Mouse (Mus musculus): ENCODE results near the gene Ruvbl2.
"Not testable (repeated sequence)": the region's sequence is repeated elsewhere in the genome, so short reads cannot be mapped to it uniquely, and the experiment has no call there.

The Ruvbl2 gene

DNA sequence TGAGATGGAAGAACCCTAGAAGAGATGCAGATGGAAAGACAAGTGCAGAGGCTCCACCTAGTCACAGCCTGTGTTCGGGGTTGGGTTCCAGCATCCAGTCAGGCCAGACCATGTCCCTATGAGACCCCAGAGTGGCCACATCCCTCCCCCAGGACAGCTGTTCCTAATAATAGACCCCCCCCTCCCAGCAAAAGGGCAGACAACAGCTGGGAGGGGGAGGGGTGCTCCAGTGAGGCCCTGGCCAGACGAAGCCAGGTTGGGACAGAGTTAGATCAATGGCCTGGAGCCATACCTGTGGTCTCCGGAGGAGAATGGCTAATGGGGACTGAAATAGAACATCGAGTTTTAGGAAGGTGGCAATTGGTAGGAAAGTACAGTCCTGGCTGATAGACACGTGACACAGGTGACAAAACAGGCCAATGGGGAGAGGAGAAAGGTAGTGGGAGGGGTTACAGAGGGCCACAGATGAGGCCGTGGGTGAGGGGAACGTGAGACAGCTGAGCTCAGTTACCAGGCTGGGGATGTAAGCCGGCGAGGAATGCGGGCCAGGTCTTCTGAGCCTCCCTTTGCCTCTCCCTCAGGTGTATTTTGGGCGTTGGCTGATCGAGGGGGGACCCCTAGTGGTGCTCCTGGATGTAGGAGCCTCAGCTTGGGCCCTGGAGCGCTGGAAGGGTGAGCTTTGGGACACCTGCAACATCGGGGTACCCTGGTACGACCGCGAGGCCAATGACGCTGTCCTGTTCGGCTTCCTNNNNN is at the start of gene Ruvbl2:
Ruvbl2 (minus strand) TSS at position 576 of the 756 bp plus-strand sequence.
- DNase-seq = peak; percentile 59

DNA sequence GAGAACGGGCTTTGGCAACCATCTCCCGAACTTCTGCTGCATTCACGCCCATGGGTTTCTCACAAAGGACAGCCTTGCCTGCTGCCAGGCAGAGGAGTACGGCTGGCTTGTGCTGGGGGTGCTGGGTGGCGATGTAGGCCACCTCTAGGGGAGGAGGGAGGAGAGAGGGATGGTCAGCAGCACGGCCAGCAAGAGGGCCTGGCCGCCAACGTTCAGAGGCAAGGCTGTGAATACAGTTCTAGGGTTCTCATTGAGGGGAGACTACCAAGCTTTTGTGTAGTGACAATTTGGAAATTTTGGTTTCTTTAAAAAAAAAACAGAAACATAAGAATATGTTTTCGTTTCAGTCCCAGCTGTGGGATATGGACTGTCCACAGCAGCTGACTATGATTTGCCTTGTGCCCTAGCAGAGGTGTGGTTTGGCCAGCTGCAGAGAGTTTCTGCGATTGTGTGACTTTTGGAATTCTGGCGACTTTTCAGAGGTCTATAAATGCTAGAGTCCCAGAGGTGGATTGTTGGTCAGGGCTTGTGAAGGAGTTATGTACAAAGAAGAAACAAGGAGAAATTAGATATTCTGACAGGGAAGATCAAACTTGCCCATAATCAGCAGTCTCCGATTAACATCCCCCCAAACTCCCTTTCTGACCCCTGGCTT is 49.0 kb upstream of the Ruvbl2 start, which contains the start of gene Gm45808:
Gm45808 (minus strand) TSS at position 51 of the 655 bp plus-strand sequence.
- no peak for DNase-seq

DNA sequence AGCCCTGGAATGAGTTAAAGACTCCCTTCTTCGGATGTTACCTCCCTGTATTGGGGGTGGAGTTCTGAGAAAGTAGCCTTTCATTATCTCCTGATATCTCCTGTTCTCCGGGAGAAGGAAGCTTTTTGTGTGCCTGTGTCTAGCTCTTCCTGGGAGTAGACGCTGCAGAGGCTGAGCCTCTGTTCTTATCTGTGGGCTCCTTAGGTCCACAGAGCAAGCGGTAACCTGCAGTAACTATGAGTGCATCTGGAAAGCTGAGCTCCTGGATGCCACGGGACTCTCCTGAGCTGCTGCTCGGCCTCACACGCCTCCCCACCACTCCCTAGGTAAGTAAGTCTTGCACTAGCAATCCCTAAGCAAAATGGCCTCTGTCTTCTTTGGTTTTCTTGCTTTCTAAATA is 48.3 kb upstream of the Ruvbl2 start:
- DNase-seq = no peak

DNA sequence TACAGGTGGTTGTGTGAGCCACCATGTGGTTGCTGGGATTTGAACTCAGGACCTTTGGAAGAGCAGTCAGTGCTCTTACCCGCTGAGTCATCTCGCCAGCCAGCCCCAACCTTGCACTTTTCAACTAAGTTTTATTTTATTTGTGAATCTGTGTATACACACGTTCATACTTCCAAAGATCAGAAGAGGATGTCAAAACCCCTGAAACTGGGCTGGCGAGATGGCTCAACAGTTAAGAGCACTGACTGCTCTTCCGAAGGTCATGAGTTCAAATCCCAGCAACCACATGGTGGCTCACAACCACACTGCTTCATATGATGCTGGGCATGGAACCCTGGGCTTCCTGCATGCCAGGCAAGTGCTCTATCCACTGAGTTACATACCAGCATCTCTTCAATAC is 47.1 kb upstream of the Ruvbl2 start:
- not testable (repeated sequence) for DNase-seq

DNA sequence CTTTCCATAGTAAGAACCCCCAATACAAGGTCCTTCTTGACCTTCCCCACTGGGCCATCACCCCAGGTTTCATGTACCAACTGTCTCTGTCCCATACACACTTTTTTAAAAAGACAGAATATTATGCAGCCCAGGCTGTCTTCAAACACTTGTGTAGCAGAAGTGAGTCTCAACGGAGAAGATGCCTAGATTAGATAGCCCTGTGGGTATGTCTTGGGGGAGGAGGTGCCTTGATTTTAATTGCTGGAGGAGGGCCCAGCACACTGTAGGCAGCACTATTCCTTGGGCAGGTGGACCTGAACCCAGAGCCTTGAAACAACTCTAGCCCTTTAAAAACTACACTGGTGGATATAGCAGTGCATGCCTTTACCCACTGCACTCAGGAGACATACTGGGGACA is 44.3 kb upstream of the Ruvbl2 start:
- no peak for DNase-seq

DNA sequence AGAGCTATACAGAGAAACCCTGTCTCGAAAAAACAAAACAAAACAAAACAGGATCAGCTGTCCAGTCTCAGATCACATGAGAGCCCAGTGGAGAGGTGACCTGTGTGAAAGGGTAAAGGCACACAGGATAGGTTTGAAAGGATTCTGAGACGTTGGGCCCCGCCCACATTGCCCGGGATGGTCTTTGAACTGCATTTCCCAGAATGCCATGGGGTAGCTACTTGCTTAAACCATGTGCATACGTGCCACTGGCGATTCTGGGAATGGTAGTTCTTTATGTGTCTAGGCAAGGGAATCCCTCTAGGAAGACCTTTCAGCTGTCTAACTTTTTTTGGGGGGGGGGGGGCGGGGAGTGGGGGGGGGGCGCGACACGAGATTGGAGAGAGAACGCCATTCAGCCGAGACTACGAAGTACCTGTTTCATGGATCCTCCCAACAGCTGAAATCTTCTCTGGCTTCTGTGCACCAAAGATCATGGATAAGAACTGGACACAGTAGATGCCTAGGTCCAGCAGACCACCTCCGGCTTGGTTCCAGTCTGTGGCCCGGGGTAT is 43.6 kb upstream of the Ruvbl2 start, which contains the start of gene Tulp2:
Tulp2 (plus strand) TSS at position 504 of the 554 bp plus-strand sequence.
- DNase-seq = peak; percentile 84 to 86

DNA sequence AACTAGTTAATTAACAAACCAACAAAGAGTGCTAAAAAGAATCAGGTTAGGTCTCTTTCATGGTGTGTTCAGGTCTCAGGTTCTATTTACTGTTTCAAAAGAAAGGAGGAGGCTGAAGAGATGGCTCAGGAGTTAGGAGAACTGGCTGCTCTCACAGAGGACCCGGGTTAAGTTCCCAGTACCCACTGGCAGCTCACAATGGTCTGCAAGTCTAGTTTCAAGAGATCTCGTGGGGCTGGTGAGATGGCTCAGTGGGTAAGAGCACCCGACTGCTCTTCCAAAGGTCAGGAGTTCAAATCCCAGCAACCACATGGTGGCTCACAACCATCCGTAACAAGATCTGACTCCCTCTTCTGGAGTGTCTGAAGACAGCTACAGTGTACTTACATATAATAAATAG is 42.4 kb upstream of the Ruvbl2 start:
- DNase-seq = not testable (repeated sequence)

DNA sequence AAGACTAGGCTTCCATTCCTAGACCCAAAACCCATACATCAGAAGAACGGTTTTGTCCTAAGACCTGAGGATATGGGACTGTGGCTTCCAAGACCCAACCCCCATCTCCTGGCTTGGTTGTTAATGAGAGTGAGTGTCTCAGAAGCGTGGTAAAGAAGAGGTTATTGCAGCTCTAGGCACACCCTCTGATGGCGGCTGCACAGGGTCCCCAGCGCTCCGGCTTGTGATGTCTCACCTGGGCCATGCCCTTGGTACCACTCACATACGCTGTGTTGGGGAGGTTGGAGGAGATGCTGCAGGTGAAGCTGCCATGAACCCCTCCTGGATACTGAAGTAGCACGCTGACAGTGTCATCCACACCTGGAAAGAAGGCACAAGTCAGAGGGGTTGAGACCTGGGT is 40.9 kb upstream of the Ruvbl2 start:
- DNase-seq = no peak

DNA sequence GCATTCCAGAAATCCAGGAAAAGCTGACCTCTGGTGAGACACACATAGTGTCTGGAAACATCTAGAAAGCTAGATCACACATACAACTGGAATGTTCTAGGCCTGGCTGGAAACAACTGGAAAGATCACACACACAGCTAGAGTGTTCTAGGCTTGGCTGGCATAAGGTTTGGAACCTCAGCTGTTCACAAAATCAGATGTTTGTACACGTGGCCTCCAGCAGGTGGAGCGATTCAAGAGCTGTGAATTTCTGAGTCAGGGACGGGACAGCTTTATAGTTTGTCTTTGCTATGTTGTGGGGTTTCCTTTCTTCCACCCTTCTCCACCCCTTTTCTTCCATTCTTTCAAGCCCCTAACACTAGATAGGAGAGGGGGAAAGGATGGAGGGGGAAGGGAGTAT is 39.1 kb upstream of the Ruvbl2 start:
- DNase-seq = peak; percentile 73 to 84

DNA sequence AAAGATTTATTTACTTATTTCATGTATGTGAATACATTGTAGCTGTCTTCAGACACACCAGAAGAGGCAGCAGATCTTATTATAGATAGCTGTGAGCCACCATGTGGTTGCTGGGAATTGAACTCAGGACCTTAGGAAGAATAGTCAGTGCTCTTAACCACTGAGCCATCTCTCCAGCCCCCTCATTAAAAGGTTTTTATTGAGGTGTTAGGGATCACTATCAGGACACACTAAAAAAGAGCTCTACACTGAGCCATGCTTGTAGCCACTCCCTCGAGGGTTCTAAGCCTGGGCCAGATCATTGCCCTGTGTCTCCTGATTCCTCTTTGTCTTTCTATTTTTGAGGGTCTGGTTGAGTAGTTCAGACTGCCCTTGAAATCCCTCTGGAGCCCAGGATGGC is 38.6 kb upstream of the Ruvbl2 start:
- DNase-seq = no peak

DNA sequence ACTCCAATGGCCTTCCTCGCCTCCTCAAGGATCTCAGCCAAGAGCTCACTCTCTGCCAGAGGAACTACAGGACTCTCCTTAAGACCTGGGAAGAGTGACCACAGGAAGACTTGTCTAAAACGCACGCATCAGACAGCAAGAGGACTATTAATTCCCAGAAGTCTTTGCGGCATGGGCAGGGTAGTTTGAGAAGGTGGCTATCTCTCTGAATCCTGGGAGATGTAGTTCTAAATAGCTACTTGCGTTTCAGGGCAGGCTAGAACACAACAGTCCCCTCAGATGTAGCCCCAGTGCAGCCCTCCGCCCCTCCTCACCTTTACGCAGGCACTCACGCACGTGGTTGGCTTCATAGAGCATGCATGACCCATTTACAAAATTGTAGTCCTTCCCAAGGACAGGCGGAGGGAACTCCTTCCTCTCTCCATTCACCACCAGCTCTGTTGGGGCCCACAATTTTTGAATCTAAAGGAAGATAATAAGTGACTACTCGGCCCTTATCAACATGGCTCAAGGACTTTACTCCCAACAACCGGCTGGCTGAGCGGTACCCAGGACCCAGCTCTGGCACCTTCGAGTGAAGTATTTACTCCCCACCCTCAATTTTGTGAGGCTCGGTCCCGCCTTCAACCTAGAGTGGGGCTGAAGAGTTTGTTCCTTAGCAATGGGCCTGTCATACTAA is 37.5 kb upstream of the Ruvbl2 start:
- DNase-seq = peak; percentile 67 to 75

DNA sequence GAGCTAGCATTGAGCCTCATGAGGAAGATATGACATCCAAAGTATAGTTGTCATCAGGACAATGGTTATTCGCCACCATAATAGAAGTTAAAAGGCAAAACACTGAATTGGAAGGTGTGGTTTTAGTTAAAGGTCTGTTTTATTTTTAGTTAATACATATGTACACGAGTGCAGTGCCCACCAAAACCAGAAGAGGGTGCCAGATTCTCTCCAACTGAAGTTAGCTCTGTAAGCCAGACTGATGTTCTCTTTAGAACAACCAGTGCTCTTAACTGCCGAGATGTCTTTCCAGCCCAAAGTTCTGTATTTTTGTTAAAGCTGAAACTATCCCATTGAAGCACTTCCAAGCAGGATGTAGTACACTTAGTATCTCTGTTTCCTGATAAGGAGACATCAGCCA is 33.0 kb upstream of the Ruvbl2 start:
- DNase-seq = peak; percentile 81 to 93

DNA sequence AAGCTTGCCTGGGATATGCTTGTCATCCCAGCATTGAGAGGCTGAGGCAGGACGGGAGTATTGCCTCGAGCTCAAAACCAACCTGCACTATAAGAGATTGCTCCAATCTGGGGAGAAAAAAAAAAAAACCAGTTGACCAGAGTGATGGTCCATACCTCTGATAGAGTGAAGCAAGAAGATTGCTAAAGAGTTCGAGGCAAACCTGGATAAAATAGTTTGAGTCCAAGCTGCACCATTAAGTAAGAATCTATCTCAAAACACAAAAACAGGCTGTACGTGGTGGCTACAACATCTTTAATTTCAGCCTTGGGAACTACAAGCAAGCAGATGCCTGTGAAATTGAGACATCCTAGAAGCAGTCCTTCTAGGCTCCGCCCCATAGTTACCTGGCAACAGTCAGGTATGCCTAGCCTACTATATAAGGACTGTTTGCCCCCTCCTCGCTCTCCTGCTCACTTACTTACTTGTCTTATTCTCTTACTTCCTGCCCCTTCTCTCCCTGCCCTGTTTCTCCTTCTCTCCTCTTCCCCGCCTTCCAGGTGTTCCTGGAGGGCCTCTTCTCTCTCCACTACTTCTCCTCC is 29.3 kb upstream of the Ruvbl2 start:
- no peak for DNase-seq

DNA sequence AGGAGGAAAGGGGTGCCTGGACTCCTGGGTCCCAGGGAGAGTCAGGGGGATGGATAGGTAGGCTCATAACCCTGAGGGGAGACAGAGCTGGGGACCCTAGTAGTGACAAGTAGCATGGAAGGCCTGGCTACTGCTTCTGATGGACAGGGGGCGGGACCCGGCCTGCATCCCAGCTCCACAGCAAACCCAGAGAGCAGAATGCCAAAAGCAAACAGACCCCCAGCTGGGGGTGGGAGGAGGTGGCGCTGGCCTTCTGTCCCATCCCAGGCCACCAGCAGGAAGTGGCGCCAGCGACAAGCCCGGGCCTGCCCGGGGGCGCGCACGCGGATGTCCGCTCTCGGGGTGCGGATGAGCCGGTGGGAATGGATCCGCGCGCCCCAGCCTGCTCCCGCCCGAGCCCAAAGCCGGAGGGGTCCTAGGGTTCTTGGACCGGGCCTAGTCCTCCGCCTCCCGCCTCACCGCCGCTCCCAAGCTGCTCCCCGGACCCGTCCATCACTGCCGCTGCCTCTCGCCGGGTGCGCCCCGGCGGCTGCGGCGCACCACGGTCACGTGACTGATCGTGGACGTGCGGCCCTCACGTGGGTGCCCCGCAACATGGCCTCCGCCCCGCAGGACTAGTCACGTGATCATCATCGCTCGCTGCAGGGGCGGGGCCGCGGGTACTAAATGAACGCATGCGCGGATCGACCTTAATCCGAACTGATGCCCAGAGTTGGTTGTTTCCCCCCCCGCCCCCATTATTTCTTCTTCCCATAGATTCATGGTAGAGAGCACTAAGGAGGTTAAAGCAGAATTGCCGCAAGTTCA is 28.6 kb upstream of the Ruvbl2 start, which contains the start of gene Bax:
Bax (minus strand) TSS at position 616 of the 807 bp plus-strand sequence.
- DNase-seq = peak; percentile 96 to 99

DNA sequence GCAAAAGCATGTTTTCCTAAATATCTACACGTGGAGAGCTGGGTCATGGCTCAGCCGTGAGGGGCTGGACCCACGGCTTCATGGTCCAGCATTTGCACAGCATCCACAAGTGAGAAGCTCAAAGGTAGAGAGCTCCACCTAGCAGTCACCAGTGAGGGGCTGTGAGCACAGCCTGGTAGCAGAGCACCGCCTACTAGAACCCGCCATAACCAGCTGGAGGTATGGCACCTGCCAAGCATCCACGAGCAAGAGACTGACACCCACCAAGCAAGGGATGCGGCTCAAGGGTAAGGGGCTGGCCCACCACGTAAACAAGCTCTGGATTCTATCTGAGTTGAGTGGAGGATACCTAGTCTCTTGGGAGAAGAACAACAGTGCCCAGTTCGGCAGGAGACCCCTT is 27.7 kb upstream of the Ruvbl2 start:
- peak; percentile 57 to 58 for DNase-seq

DNA sequence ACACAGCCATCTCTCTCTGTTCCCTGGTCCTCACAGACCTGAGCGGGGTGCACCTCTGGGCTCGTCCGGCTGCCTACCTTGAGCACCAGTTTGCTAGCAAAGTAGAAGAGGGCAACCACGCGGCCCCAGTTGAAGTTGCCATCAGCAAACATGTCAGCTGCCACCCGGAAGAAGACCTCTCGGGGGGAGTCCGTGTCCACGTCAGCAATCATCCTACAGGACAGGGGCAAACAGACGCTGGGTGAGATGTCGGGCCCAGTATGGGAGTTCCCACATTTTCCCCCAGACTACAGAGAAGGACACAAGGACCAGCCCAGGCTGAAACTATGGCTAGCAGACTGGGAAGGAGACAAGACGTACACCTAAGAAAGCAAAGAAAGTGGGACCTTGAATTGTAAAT is 27.2 kb upstream of the Ruvbl2 start:
- no peak for DNase-seq

DNA sequence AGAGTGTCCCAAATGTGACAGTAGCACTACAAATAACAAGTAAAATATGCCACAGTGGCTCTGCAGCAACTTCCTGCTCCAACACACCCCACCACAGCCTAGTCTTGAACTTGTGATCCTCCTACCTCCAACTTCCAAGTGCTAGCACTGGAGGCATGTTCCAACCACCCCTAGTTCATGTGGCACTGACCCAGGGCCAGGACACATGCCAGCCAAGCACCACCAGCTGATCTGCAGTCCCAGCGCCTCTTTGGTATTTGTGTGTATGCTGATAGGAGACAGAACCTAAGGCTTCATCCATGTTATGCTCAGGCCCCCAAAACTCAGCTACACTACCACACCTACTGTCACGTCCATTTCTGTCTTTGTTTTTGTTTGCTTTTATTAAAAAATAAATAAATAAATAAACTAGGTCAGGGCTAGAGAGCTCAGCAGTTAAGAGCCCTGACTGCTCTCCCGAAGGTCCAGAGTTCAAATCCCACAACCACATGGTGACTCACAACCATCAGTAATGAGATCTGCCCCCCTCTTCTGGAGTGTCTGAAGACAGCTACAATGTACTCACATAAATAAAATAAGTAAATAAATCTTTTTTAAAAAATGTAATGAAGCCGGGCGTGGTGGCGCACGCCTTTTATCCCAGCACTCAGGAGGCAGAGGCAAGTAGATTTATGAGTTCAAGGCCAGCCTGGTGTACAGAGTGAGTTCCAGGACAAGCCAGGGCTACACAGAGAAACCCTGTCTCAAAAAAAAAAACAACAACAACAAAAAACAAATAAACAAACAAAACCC is 26.3 kb upstream of the Ruvbl2 start:
- DNase-seq = peak in 1 of 2 experiments; percentile 45

DNA sequence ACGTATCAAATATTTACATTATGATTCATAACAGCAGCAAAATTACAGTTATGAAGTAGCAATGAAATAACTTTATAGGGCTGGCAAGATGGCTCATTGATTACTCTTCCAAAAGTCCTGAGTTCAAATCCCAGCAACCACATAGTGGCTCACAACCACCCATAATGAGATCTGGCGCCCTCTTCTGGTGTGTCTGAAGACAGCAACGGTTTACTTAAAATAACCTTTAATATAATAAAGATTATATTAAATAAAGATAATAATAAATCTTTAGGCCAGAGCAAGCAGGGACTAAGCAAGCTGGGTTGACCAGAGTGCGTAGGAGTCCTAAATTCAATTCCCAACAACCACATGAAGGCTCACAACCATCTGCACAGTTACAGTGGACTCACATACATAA is 25.0 kb upstream of the Ruvbl2 start:
- DNase-seq = not testable (repeated sequence)

DNA sequence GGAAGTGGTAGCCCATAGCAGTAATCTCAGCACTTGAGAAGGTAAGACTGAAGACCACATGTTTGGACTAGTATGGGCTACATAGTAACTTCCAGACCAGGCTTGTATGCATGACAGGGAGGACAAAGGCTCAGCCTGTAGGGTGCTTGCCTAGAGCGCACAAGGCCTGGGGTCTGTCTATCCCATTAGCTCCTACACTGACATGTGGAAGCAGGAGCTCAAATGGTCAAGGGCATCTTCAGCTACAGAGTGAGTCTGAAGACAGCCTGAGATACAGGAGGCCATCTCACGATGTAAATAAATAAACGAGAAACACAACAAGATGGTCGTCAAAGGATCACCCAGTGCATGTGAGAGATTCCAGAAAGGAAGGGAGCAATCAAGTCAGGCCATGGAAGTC is 24.4 kb upstream of the Ruvbl2 start:
- DNase-seq = no peak

DNA sequence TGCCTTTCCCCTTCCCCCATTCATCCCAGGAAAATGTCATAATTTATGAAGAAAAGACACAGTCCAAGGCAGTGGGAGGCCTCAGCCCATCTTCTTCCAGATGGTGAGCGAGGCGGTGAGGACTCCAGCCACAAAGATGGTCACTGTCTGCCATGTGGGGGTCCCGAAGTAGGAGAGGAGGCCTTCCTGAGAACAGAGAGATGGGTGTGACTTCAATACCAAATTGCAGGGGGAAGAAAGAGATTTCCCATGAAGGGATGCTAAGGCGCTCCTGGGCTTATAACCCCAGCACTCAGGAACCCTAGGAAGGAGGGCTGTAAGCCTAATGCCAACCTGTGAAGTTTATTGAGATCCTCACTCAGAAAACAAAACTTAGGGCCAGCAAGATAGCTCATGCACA is 23.9 kb upstream of the Ruvbl2 start:
- no peak for DNase-seq

DNA sequence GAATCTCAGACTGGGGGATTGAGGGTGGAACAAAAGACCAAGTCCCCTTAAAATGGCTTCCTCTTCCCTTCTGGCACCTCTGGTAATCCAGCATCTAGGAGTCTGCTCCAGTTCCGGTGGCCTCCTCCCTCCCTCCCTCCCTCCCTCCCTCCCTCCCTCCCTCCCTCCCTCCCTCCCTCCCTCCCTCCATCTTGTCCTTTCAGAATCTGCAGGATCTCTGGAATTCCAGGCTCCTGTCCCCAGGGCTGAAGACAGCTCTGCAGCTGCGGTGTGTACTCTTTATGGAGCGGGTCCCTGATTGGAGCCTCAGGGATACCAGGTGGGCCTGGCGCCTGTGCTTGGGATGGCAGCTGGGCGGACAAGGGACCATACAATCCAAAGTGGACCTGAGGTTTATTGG is 23.4 kb upstream of the Ruvbl2 start:
- no peak for DNase-seq

Measured in kidney, postnatal 36 days (tissue).